Mouse (Mus musculus) heart, postnatal 0 days (tissue): ENCODE measurements at regions not wholly inside any gene's neighbourhood (a gene's known extent, or its start where the extent isn't known, plus 50 kb on each side); places are given as distances from the start of the nearest gene placed in this dataset.
A peak's percentile ranks its signal among the peaks of the same experiment; 100 is the strongest.

ENCODE experiments used
- ATAC-seq: fragments of 200-750 bp; cut with Nextera tagmentation; 2 replicates; pipeline ENCODE4 v1.8.0; 2017; ENCODE audit warnings: low read depth, moderate number of reproducible peaks, moderate library complexity; ENCODE audit not compliant: insufficient read depth
- DNase-seq: peaks from one replicate; pipeline ENCODE4 v3.0.0-alpha.2; 2016; ENCODE audit warnings: low spot score
- H3K27ac ChIP-seq: fragments of 300-500 bp; sonication (generic); 2 replicates; pipeline ENCODE4 v1.5.1; 2014; ENCODE audit warnings: low read depth, mild to moderate bottlenecking
- H3K27me3 ChIP-seq: fragments of 300-500 bp; sonication (generic); 2 replicates; pipeline ENCODE4 v1.6.1; 2014; ENCODE audit warnings: low read length, mixed read lengths; ENCODE audit not compliant: control insufficient read depth, insufficient read depth
- H3K36me3 ChIP-seq: fragments of 300-500 bp; sonication (generic); replicated peaks from 2 replicates; pipeline ENCODE4 v1.6.1; 2014; ENCODE audit warnings: low read length, mixed read lengths; ENCODE audit not compliant: control insufficient read depth, insufficient read depth
- H3K4me1 ChIP-seq: fragments of 300-500 bp; sonication (generic); 2 replicates; pipeline ENCODE4 v1.6.1; 2014; ENCODE audit warnings: antibody characterized with exemption; ENCODE audit not compliant: control insufficient read depth, insufficient read depth
- H3K4me2 ChIP-seq: fragments of 300-500 bp; sonication (generic); 2 replicates; pipeline ENCODE4 v1.6.1; 2014; ENCODE audit warnings: low read depth, mild to moderate bottlenecking, low read length, moderate library complexity
- H3K4me3 ChIP-seq: fragments of 300-500 bp; sonication (generic); 2 replicates; pipeline ENCODE4 v1.5.1; 2014; ENCODE audit warnings: low read depth, low read length
- H3K9ac ChIP-seq: fragments of 300-500 bp; sonication (generic); replicated peaks from 2 replicates; pipeline ENCODE4 v1.6.1; 2014; ENCODE audit warnings: low read depth, low read length, mixed read lengths
- H3K9me3 ChIP-seq: fragments of 300-500 bp; sonication (generic); replicated peaks from 2 replicates; pipeline ENCODE4 v1.6.1; 2016; ENCODE audit warnings: low read length; ENCODE audit not compliant: control insufficient read depth
- CTCF ChIP-seq: IDR thresholded peaks from 2 replicates; pipeline ENCODE4 v1.5.1; 2016; ENCODE audit warnings: antibody characterized with exemption, control low read depth, low read depth
- EP300 ChIP-seq: IDR thresholded peaks from 2 replicates; pipeline ENCODE4 v1.6.1; 2016; ENCODE audit warnings: antibody characterized with exemption, low read depth
- WGBS: fragments of 180-500 bp; shearing (Covaris S2); extraction: QIAGEN DNeasy Blood & Tissue Kit; methylation state at CpG from one replicate; pipeline ENCODE4 v1.1.7; 2014; 5-methylcytosine and 5-hydroxymethylcytosine counted together

GRCm38 (mm10) chr13:52187841-52188604 lies 341.5 kb downstream of the Gadd45g start:
- no peaks in the 10 kb centered on the region for H3K36me3 ChIP-seq
- H3K27ac ChIP-seq, result no peak overlapping the region
- DNase-seq, result peak; percentile 65
- 75% methylated on average over 8 of the region's 8 CpGs for WGBS
- H3K9ac ChIP-seq, result no peak overlapping the region
- no peak overlapping the region for H3K4me2 ChIP-seq
- H3K4me3 ChIP-seq, result no peak overlapping the region
- peaks cover 12% of the 10 kb centered on the region; the same call in 1 of the 2 replicates for H3K4me1 ChIP-seq
- TF ChIP-seq EP300, result no peak
- TF ChIP-seq CTCF, result no peak
- no peaks in the 10 kb centered on the region for H3K9me3 ChIP-seq
- no peaks in the 10 kb centered on the region for H3K27me3 ChIP-seq
- peak; percentile 68 for ATAC-seq

GRCm38 (mm10) chr13:52188605-52189003 lies 342.1 kb downstream of the Gadd45g start:
- Histone ChIP-seq H3K36me3 (no peaks in the 10 kb centered on the region), H3K27ac (no peak overlapping the region), H3K9ac (no peak overlapping the region), H3K27me3 (no peaks in the 10 kb centered on the region), H3K4me3 (no peak overlapping the region), H3K4me2 (no peak overlapping the region), H3K4me1 (peaks cover 12% of the 10 kb centered on the region; the same call in 1 of the 2 replicates), H3K9me3 (no peaks in the 10 kb centered on the region)
- peak; percentile 6; the same call in 1 of the 2 replicates for ATAC-seq
- WGBS, result 66% methylated on average over 2 of the region's 2 CpGs
- DNase-seq, result peak; percentile 37
- TF ChIP-seq CTCF (no peak), EP300 (no peak)

- Histone ChIP-seq H3K9ac (no peak overlapping the region), H3K4me1 (peaks cover 12% of the 10 kb centered on the region; the same call in 1 of the 2 replicates), H3K36me3 (no peaks in the 10 kb centered on the region), H3K27me3 (no peaks in the 10 kb centered on the region), H3K4me3 (no peak overlapping the region), H3K9me3 (no peaks in the 10 kb centered on the region), H3K4me2 (no peak overlapping the region), H3K27ac (no peak overlapping the region)
- 59% methylated on average over 10 of the region's 10 CpGs for WGBS
- TF ChIP-seq CTCF (no peak), EP300 (no peak)
- DNase-seq, result peak; percentile 30
- no peak; the same call in 1 of the 2 replicates for ATAC-seq
Measured at GRCm38 (mm10) chr13:52189382-52189923, 341.6 kb downstream of the Diras2 start.

- Histone ChIP-seq H3K4me1 (peaks cover 12% of the 10 kb centered on the region; the same call in 1 of the 2 replicates), H3K4me3 (no peak overlapping the region), H3K36me3 (no peaks in the 10 kb centered on the region), H3K9ac (no peak overlapping the region), H3K27ac (no peak overlapping the region), H3K4me2 (no peak overlapping the region), H3K9me3 (no peaks in the 10 kb centered on the region), H3K27me3 (no peaks in the 10 kb centered on the region)
- 73% methylated on average over 9 of the region's 9 CpGs for WGBS
- ATAC-seq (no peak), DNase-seq (no peak)
- no peak for TF ChIP-seq EP300
- no peak for TF ChIP-seq CTCF
Measured at GRCm38 (mm10) chr13:52190256-52190655, 340.8 kb downstream of the Diras2 start.

GRCm38 (mm10) chr13:52190848-52191590 lies 340.1 kb downstream of the Diras2 start:
- no peak overlapping the region for H3K9ac ChIP-seq
- 70% methylated on average over 15 of the region's 15 CpGs for WGBS
- no peaks in the 10 kb centered on the region for H3K9me3 ChIP-seq
- ATAC-seq, result no peak
- TF ChIP-seq CTCF (no peak), EP300 (no peak)
- peaks cover 12% of the 10 kb centered on the region; the same call in 1 of the 2 replicates for H3K4me1 ChIP-seq
- H3K4me2 ChIP-seq, result no peak overlapping the region
- no peak for DNase-seq
- H3K36me3 ChIP-seq, result no peaks in the 10 kb centered on the region
- H3K27ac ChIP-seq, result no peak overlapping the region
- no peak overlapping the region for H3K4me3 ChIP-seq
- no peaks in the 10 kb centered on the region for H3K27me3 ChIP-seq
